Mouse (Mus musculus) myocyte (in vitro differentiated cells): ENCODE results near the gene Rnaseh2a.

Experiments used
- CEBPB ChIP-seq: IDR thresholded peaks from 2 replicates; pipeline ENCODE4 v1.6.1; 2011; ENCODE audit warnings: mild to moderate bottlenecking, moderate library complexity; ENCODE audit not compliant: poor library complexity, insufficient read depth, severe bottlenecking
- E2F4 ChIP-seq: IDR thresholded peaks from one replicate; pipeline ENCODE4 v1.6.1; 2011; ENCODE audit warnings: mild to moderate bottlenecking, control low read depth, moderate library complexity; ENCODE audit not compliant: insufficient read depth
- MAX ChIP-seq: IDR thresholded peaks from one replicate; pipeline ENCODE4 v1.6.1; 2011; ENCODE audit warnings: low read depth, mild to moderate bottlenecking, control low read depth

DNA sequence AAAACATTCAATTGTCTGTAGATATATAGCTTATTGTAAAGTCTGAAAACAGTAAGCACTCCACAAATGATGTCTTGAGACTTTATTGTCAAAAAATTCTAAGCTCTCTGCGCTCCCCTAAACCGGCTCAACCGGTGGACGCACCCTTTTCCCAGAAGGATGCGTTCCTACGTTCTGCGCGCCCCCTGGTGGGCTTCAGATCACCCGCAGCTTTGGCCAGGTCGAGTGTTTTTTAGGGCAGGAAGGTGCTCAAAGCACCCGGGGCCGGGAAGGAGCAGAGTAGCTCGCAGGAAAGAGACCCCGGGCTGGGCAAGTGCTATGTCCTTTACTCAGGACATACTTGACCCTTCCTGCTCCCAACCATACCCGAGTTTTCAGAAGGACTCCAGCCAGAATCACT lies 20.2 kb upstream of the Rnaseh2a start:
- TF ChIP-seq CEBPB (no peak), E2F4 (no peak), MAX (no peak)
